Mouse (Mus musculus): ENCODE measurements around the gene Tenm4.

Gene Tenm4

DNA sequence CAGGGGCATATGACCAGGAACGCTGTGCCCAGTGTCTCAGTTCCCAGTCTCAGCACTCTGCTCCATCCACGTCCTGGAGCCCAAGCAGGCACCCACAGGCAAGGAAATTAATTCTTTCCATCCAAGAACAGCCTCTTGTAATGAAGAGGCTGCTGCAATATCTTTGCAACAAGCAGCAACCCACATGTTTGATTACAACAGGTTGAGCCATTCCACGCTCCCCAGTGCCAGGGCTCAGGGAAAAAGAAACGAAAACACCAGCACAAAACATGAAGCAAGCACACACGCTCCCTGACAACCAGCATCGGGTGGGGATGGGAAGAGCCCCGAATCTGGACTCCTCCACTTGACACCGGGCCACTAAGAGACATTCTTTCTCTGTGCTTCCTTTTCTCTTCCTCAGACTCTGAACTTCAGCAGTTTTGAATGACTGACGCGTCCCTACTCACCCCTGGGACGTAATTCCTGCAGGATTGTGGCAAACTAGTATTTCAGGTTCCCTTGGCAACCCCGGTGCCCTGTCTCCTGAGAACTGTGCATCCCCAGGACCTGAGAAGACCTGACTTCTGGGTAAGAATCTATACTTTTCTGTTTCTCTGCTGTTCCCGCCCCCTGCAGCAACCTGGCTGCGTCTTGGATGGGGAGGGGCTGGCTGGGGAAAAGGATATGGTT, at the start of gene Tenm4:
Gene Tenm4, plus strand, starts transcription at position 323 of the 672 bp plus-strand sequence.
- peak; percentile 76 for DNase-seq (ENCODE audit: low spot score)

DNA sequence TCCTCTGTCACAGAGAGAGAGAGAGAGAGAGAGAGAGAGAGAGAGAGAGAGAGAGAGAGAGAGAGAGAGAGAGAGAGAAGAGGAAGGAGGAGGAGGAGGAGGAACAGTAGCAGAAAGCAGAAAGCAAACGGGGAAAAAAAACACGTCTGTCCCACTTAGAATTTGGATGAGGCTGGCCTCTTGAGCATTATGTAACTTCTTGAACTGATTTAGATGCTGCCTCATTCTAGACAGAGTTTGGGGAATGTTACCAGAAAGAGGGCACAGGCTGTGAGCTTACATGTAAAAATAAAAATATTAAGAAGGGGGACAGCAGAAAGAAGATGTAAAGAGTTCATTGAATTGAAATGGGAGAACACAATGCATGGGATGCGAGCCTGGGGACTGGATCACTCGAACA, 40.3 kb upstream of the Tenm4 start:
- no peak for DNase-seq (ENCODE audit: low spot score)

DNA sequence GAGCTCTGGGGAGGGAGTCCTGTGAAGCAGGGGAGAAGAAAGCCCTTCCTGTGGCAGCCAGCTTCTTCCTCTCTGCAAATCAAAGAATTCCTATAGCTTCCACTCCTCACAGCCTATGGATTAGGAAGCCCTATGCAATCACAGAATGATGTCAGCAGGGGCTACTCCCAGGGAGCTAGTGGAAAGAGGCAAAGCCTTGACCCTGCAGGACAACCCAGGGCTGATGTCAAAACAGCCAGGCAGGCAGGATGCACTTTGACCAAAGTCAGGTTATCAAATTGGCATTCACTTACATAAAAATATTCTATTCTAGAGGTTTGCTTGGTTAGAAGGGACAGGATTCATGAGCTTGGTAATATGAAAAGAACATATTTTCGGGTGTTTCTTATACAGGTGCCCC, 39.9 kb upstream of the Tenm4 start:
- no peak for DNase-seq (ENCODE audit: low spot score)

DNA sequence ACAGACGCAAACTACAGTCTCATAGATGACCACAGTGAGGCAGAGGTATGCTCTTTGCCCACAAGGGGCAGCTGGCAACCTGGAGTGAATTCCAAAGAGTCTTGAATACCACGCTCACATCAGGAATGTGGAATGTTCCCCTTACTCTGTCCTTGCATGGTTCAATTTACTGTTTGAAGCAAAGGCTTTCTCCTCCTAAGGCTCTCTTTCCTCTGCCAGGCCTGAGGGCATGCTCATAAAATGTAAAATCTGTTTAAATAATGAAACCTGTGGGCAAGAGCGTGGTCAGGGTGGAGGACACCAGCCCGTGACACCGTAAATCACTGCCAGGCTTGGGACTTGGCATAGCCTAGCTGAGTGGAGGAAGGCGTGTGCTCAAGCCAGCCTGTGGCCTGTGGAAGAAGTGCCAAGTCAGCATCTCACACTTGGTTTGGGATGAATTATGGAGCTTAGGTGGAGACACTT, 34.5 kb upstream of the Tenm4 start:
- peak; percentile 62 for DNase-seq (ENCODE audit: low spot score)

DNA sequence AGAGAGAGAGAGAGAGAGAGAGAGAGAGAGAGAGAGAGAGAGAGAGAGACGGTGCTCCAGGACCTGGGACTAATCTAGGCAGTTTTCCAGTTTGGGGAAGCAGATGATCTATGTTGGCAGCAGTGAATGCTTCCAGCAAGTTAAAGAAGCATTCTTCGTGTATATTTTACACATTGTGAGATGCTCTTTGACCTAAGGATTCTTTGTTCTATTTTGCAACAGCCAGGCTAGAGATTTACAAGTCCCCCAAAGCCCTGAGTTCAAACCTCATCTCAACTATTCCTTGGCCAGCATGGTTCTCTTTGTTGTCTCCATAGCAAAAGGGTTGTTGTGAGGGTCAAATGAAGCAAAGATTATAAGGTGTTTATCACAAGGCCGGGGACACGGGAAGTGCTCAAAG, 29.2 kb upstream of the Tenm4 start:
- no peak for DNase-seq (ENCODE audit: low spot score)

DNA sequence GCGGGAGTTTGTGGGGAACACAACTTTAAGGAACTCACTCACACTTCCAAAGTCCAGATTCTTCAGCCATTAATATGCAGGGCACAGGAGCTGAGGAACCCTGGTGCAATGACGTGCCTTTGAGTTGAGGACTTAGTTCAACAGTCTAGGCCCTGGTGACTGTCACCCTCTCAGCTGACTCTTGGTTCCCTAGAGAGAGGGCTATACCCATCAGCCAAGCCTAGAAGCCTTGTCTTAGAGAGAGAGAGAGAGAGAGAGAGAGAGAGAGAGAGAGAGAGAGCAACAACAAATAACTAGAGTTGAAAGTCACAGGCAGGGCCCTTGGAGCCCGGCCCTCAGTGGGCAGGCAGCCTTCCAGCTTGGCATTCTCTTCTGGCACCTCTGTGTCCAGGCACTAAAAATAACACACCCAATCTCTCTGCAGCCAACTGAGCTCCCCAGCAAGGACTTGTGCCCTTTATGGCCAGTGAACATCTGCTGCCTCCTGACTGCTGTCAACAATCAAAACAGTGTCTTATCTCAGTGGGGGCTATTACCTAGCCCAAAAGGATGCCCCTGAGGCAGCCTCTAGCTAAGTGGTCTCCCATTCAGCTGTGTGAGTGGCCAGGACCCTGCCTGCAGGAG, 28.0 kb upstream of the Tenm4 start:
- DNase-seq (ENCODE audit: low spot score), result peak; percentile 89

DNA sequence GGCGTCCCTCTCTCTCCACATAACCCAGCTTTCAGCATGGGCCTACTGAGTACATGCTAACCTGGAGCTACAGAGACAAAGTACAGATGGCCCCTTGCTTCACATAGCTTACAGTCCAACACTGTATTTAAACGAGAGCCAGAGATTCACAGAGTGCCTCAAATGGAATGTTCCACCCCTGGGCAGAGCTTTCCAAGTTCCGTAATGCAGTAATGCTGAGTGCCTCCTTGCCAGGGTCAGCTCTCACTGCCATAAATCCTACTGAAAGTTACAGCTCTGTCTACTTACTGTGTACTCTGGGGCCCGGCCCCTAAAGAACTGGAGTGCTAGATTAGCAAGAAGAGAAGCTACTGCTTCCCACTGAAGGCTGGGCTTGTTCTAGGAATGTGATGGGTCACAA, 23.6 kb upstream of the Tenm4 start:
- peak; percentile 51 for DNase-seq (ENCODE audit: low spot score)

DNA sequence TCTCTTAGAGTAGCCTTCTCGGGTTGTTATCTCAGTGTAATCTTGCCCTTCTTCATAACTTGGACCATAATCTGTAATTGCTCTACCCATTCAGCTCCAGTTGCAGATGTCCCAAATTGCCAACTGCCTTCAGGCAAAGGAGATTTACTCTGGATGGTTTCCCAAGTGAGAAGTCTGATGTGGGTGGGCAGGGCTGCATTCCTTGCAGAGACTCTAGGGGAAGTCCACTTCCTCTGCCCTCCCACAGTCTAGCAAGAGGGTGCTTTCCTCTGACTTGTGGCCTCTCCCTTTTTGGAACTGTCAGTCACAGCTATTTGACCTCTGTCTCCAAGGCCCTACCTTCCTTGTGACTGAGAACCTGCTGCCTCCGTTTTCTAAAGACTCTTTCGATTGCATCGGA, 22.9 kb upstream of the Tenm4 start:
- DNase-seq (ENCODE audit: low spot score), result no peak

DNA sequence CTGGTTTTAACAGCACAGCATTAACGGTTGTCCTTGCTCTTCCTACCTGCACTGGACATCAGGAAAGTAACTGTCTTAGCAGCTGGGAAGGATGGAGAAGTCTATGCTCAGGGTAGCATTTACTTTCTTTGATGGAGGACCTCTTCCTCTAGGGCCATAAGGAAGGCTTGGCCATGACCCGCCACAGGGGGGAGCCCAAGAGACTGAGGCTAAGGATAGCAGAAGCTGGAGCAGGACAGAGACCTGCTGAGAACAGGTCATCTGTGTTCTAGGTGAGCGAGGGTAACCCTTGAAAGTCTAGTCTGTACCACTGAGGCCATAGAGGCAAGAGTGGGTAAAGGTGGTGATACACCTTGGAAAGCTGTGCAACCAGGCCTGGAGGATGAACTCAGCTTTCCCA, 19.8 kb upstream of the Tenm4 start:
- peak; percentile 65 for DNase-seq (ENCODE audit: low spot score)

DNA sequence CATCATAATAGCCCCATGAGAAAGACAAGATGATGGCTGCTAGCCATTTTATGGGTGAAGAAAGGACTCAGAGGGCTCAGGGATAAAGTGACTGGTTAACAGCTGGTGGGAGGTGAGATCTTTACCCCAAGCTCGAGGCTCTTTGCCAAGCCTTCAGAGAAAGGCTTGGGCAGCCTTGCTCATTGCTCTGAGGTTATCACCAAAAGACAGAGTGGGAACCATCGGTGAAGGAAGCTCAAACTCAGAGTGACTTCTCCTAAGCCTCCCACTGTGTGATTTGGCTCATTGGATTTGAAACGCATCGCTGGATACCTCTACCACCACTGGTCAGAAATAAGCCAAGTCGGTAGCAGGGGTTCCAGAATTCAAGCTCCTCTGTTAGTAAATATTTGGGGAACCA, 19.1 kb upstream of the Tenm4 start:
- DNase-seq (ENCODE audit: low spot score), result no peak

DNA sequence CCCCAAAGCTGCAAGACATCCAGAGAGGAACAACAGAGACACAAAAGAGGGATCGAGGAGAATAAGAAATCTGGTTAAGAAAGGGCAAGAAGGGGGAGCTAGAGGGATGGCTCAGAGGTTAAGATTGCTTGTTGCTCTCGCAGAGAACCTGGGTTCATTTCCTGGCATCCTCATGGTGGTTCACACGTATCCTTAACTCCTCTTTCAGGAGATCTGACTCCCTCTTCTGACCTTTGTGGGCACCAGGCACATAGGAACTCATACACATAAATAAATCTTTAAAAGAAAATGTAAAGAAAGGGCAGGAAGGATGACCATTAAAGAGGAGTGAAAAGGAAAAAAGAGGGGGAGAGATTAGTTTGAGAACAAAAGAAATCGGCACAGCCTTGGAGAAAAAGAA, 18.6 kb upstream of the Tenm4 start:
- DNase-seq (ENCODE audit: low spot score), result no peak

DNA sequence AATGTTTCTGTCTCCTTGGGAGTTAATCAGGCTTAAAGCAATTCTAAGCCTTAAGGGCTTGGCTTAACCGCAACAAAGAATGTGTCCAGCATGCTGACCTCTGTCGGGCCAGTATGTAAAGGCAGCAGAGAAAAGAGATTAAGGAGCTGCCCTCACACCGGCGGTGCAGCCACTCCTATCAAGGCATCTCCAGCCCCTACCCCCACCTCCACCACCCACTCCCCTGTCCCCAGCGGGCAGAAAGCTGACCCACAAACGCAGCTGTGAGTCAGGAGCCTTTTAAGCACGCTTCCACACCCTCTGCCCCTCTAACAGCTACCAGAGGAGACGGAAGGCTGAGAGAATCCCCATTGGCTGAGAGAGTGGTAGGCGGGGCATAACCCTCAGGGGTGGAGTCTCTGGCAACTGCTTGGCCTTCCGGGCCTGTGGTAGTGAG, 18.1 kb upstream of the Tenm4 start:
- DNase-seq (ENCODE audit: low spot score), result peak; percentile 69

DNA sequence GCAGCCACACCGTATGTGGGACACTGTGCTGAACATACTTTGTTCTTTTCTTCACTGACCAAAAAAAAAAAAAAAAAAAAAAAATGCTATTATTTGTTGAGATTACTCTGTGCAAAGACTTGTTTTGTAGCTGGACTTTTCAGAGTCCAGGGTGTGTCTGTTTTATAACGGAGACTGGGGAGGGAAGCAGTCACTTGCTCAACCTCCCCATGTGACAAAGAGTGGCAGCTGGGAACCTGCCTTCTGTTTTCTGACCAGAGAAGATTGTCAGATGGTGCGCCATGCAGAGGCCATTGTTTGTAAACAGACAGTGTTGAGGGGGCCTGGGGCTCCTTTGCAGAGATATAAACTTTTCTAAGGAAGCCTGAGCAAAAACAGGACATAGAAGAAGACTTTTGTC, 17.0 kb upstream of the Tenm4 start:
- DNase-seq (ENCODE audit: low spot score), result peak; percentile 61

DNA sequence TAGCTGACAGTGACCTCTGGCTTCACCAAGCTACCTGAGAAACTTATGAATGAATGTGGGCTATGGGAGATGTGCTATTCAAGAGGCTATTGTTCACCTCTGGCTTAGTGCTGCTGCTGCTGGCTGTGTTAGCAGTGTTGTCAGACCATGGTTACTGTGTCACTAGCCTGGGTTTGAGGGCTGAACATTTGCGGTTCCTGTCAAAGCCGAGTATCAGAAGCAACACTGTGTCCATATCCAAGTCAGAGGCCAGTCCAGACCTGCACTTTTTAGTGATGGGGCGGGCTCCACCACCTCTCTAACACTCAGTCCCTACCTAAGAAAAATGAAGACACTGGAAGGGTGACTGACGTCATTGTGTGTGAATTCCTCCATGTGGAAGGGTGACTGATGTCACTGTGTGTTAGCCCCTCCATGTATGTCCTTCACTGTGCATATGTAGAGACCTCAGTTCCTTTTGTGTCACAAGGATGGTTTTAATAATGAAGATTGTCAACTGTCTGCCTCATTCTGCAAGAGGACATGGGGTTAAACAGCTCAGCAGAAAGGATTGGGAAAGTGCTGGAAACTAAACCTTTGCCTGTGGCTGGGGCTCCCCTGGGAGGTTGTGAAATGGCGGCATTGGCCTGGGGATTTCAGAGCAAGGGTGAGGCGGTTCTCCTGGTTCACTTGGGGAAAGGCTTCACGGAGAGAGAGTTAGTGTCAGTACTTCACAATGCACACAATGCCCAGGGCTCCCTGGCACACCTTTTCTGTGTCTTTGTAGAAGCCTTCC, 14.4 kb upstream of the Tenm4 start:
- DNase-seq (ENCODE audit: low spot score), result peak; percentile 90

DNA sequence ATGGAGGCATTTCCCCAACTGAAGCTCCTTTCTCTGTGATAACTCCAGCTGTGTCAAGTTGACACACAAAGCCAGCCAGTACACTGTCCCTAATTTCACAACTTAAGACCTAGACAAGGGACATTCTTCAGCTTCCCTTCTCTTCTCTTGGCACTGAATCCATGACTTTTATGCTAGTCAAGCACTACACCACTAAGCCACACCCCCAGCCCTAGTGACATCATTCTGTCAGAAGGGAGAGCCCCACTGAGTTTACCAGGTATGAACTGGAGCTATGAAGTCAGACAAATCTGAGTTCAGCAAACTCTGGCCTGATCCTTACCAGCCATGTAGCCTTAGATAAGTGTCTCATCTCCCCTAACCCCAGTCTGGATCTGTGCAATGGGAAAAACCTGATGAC, 6.9 kb upstream of the Tenm4 start:
- peak; percentile 68 for DNase-seq (ENCODE audit: low spot score)

DNA sequence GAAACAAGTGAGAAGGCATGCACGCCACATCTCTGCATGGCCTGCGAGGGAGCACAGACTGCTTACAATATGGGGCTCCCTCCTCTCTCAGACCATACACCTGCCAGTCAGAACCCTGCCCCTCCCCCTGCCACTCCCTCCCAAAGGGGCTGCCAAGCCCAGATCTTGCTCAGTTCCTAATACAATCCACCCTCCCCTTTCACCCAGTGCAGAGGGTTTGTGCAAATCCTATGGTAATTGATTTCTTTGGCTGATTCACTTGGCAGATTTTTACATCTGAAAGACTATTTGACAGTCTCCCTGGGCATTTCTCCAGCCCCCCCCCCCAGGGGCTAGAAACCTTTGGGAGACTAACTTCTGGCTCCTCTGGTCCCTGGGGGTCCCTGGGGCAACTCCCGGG, 2.1 kb upstream of the Tenm4 start:
- DNase-seq (ENCODE audit: low spot score), result peak; percentile 64

DNA sequence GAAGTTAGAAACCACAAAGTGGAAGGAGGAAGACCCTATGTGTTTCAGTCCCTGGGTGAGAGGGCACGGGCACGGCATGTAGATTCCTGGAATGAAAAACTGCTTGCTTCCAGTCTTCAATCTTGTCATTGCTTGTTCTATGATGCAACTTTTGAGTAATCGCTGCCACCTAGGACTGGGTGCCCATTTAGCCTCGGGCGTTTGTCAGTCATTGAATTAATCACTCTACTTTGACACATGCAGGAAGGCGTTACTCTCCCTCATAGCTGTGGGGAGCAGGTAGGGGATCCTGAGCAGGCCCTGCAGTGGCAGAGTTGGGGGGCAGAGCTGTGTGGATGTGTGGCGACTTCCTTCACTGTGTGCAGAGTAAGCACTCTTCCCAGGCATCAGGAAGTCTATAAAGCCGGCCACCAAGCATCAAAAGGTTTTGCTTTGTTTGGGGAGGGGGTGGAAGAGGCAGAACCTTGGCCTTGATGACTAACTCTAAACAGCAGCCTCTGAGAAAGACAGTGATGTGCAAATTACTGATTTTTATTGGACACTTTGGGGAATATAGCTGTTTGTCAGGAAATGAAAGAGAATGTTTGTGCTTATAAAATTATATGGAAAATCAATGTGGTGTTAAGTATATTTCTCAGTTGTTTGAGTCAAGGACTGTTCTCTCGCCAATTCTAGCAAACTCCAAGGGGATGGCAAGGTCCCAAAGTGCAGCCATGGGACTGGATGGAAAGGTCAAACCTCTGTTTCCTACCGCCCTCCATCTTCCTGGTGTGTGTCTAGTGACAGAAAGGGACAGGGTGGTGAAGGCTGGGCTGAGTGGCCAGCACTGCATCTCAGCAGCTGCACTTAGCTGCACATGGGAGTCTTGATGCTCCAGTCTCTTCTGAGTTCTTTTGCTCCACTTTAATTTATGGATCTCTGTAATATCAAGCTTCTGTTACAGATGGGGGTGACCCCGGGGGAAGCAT, 834 bp downstream of the Tenm4 start:
- peak; percentile 70 for DNase-seq (ENCODE audit: low spot score)

DNA sequence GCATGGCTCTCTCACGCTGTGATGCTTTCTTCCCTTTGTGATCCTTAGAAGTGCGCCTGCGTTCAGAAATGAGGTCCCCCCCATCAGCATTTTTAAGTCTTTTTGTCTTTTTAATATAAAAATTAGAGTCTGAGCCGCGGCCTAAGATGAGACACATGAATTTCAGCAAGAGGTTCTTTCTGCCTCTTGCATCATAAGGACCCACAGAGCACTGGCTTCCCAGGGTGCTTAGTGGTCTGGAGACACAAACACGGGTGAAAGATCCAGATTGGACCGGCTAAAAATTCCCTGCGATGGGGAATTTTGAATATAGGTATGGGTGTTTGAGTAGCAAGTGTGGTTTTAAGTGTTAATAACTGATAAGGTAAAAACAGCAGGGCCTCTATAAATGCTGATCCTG, 5.7 kb downstream of the Tenm4 start:
- DNase-seq (ENCODE audit: low spot score), result no peak

DNA sequence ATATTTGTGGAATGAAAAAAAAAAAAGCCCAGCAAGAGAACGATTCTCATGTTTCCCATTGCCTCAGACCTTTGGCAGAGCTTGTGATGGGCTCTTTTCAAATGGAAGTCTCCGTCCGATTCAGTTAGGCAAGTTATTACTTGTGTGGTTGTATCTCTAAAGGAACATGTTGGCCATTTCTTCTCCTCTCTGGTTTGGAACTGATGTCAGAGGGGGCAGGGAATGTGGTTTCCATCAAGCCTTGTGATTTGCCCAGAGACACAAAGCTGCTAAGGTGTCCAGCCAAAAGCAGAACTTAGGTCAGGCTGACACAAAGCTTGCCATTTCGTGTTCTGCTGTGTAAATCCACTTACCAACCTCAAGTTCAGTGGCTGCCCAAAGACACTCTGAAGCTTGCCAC, 10.7 kb downstream of the Tenm4 start:
- peak; percentile 48 for DNase-seq (ENCODE audit: low spot score)

DNA sequence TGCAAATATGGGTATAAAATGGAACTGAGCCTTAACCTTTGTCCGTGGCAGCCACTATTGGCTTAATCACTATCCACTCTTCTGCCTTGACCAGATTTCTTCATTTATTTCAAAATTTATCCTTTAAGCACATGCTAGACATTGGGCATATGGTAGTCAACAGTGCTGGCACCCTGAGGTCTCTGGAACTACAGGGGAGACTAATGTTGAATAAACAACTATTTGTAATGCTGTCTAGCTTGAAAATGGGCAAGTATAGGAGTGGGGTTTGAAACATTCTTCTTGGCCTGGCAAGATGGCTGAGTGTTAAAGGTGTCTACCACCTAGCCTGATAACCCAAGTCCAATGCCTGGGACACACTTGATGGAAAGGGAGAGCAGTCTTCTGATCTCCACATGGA, 12.1 kb downstream of the Tenm4 start:
- no peak for DNase-seq (ENCODE audit: low spot score)

DNA sequence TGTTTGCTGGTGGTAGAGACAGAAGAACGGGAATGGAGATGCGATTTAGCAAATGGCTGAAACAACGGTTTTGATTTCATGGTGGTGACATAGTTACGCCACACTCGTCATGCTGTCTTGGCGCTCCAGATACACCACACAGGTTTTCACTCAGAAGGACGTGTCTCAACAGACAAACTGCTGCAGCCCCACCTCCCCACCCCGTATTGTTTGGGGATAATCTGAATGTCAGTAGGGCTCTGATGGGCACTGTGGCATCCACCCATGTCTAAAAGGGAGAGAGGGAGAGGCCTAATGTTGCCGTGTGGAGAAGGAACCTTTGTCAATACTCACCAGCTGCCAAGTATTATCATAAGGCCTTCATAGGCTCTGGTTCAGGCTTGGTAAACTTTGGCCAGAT, 14.4 kb downstream of the Tenm4 start:
- DNase-seq (ENCODE audit: low spot score), result no peak

Data from adipocyte (in vitro differentiated cells).